Comparison of ENCODE assay signal across 19 mouse cellular contexts in genomic region chrX:11448711-11449110, GRCm38 (mm10).
DNase-seq lines count a peak whose midpoint lies in the region; ATAC-seq and TF ChIP-seq lines count a peak whose summit lies in the region.
"Had no signal": no experiment of that assay in that cellular context is flagged by ENCODE, and none has a peak within 500 bp of the region (broad histone marks: within the 10 kb centered on the region; RNA-seq: fewer than 3 reads in every experiment).

No protein-coding gene starts in this region.

- no peak overlapping the region for H3K4me3 ChIP-seq in heart, embryonic 11.5 days (ENCODE audit: low read depth, low read length)
- H3K4me3 ChIP-seq in lung, embryonic 16.5 days (ENCODE audit: low read length), result no peak overlapping the region
- no peak overlapping the region for H3K4me3 ChIP-seq in lung, adult 2 months (replicated peaks; ENCODE audit: extremely low read depth, low read depth, low read length)
- no peak overlapping the region for H3K4me3 ChIP-seq in layer of hippocampus, adult 2 months
- H3K4me3 ChIP-seq: embryonic facial prominence, embryonic 15.5 days; heart, embryonic 12.5 days; limb, embryonic 12.5 days; neural tube, embryonic 12.5 days had no signal

- 0 out of 2 replicates have a peak, but pooled peaks cover 2% of the 10 kb centered on the region for H3K27me3 ChIP-seq in heart, embryonic 11.5 days (ENCODE audit: control insufficient read depth, insufficient read depth, low read length)
- H3K27me3 ChIP-seq in lung, embryonic 16.5 days (ENCODE audit: control insufficient read depth, insufficient read depth, low read depth, low read length), result no peaks in the 10 kb centered on the region
- H3K27me3 ChIP-seq: CH12.LX; neural tube, embryonic 12.5 days had no signal

- no peak overlapping the region for H3K9ac ChIP-seq in heart, embryonic 11.5 days (ENCODE audit: low read depth, low read length)
- no peak overlapping the region for H3K9ac ChIP-seq in lung, embryonic 16.5 days (ENCODE audit: low read length)
- H3K9ac ChIP-seq: embryonic facial prominence, embryonic 15.5 days; heart, embryonic 12.5 days; limb, embryonic 12.5 days; liver, postnatal 0 days; neural tube, embryonic 12.5 days had no signal

- no peaks in the 10 kb centered on the region for H3K36me3 ChIP-seq in heart, embryonic 11.5 days (ENCODE audit: control insufficient read depth, insufficient read depth, low read length)
- H3K36me3 ChIP-seq in lung, embryonic 16.5 days (ENCODE audit: control insufficient read depth, insufficient read depth, low read length), result no peaks in the 10 kb centered on the region
- H3K36me3 ChIP-seq: embryonic facial prominence, embryonic 15.5 days; heart, embryonic 12.5 days; limb, embryonic 12.5 days; neural tube, embryonic 12.5 days had no signal

- no peak for TF ChIP-seq POLR2A in lung, adult 2 months (IDR thresholded peaks at IDR 0.05; ENCODE audit: borderline replicate concordance, extremely low read depth, low read depth, low read length)

- no peak for ATAC-seq in heart, embryonic 11.5 days (replicated peaks; ENCODE audit: insufficient number of reproducible peaks, low FRiP score, low TSS enrichment)
- ATAC-seq in lung, embryonic 16.5 days (ENCODE audit: low read depth), result 0 out of 2 replicates have a peak, but pooled peaks have one; percentile 36
- ATAC-seq: activated CD4-positive, CD25-positive, alpha-beta regulatory T cell, adult 4 months; inflammation-experienced regulatory T-cells, adult 6 months; liver, postnatal 0 days had no signal

- WGBS in heart, embryonic 11.5 days (ENCODE audit: insufficient replicate concordance), result 75% methylated on average over 4 of the region's 4 CpGs
- 53% methylated on average over 4 of the region's 4 CpGs for WGBS in lung, embryonic 16.5 days
- WGBS in lung, adult 2 months, result 76% methylated on average over 4 of the region's 4 CpGs

- no peaks in the 10 kb centered on the region for H3K9me3 ChIP-seq in heart, embryonic 11.5 days (replicated peaks; ENCODE audit: control insufficient read depth, low read length)
- H3K9me3 ChIP-seq in lung, embryonic 16.5 days (ENCODE audit: control insufficient read depth, low read length), result no peaks in the 10 kb centered on the region
- H3K9me3 ChIP-seq: embryonic facial prominence, embryonic 15.5 days; heart, embryonic 12.5 days; limb, embryonic 12.5 days; neural tube, embryonic 12.5 days had no signal

- H3K4me2 ChIP-seq in heart, embryonic 11.5 days, result no peak overlapping the region
- no peak overlapping the region for H3K4me2 ChIP-seq in lung, embryonic 16.5 days (ENCODE audit: low read depth, low read length)
- H3K4me2 ChIP-seq: embryonic facial prominence, embryonic 15.5 days; heart, embryonic 12.5 days; limb, embryonic 12.5 days; neural tube, embryonic 12.5 days had no signal

- no peak for TF ChIP-seq CTCF in lung, adult 2 months (IDR thresholded peaks at IDR 0.05; ENCODE audit: insufficient read depth, low read length)
- no peak for TF ChIP-seq CTCF in layer of hippocampus, adult 2 months (conservative IDR thresholded peaks at IDR 0.05)

- no peaks in the 10 kb centered on the region for H3K4me1 ChIP-seq in heart, embryonic 11.5 days (ENCODE audit: control insufficient read depth, insufficient read depth, low read length)
- H3K4me1 ChIP-seq in lung, embryonic 16.5 days (replicated peaks; ENCODE audit: control insufficient read depth, insufficient read depth, low read length), result 0 out of 2 replicates have a peak, but pooled peaks cover 3% of the 10 kb centered on the region
- no peaks in the 10 kb centered on the region for H3K4me1 ChIP-seq in lung, adult 2 months (ENCODE audit: control insufficient read depth, insufficient read depth, low read length)
- H3K4me1 ChIP-seq: embryonic facial prominence, embryonic 15.5 days; neural tube, embryonic 12.5 days had no signal

- no peak overlapping the region for H3K27ac ChIP-seq in heart, embryonic 11.5 days (ENCODE audit: low read depth, low read length)
- H3K27ac ChIP-seq in lung, embryonic 16.5 days (ENCODE audit: low read length), result no peak overlapping the region
- H3K27ac ChIP-seq in layer of hippocampus, adult 2 months, result no peak overlapping the region
- H3K27ac ChIP-seq: embryonic facial prominence, embryonic 15.5 days; kidney, postnatal 0 days; limb, embryonic 12.5 days; neural tube, embryonic 12.5 days had no signal

- peak; percentile 23 to 26 for DNase-seq in heart, adult 18-20 months
- DNase-seq in lung, adult 2 months, result no peak
- DNase-seq in layer of hippocampus, adult 2 months (ENCODE audit: low spot score in 2 of 2), result peak; percentile 45 to 48
- peak; percentile 30 for DNase-seq in lung, postnatal 36 days
- DNase-seq in B cell, adult 2 months, result no peak
- DNase-seq: cerebellum, adult 18-20 months; liver, postnatal 0 days; retina, postnatal 1 day; thymus, adult 2 months had no signal

Comparison
In these comparisons a context has a peak if more than half of its experiments do, and no peak if none do; other contexts are left out.
1. DNase-seq: peak in heart, adult 18-20 months (2 of 2), layer of hippocampus, adult 2 months (2 of 2) and lung, postnatal 36 days (single experiment); none in lung, adult 2 months (single experiment) and B cell, adult 2 months (0 of 2).